Mouse (Mus musculus) thymus, adult 2 months (tissue): ENCODE results near the gene Syt12. TPM values are rescaled to one million over a fixed set of nuclear protein-coding genes. Genes with fewer than 3 reads are reported as not detected.

ENCODE experiments used
- DNase-seq: peaks from one replicate; pipeline ENCODE4 v3.0.0; 2021
- H3K27ac ChIP-seq: fragments of 200-500 bp; 2 replicates; pipeline ENCODE4 v1.5.1; 2012; ENCODE audit warnings: low read length, control low read depth; ENCODE audit not compliant: control insufficient read depth, insufficient read depth
- H3K27me3 ChIP-seq: fragments of 200-500 bp; 2 replicates; pipeline ENCODE4 v1.6.1; 2012; ENCODE audit warnings: mild to moderate bottlenecking, low read length, moderate library complexity, mixed read lengths; ENCODE audit not compliant: control insufficient read depth, insufficient read depth
- H3K36me3 ChIP-seq: fragments of 200-500 bp; 2 replicates; pipeline ENCODE4 v1.6.1; 2012; ENCODE audit warnings: mild to moderate bottlenecking, low read length, moderate library complexity; ENCODE audit not compliant: control insufficient read depth, insufficient read depth
- H3K4me1 ChIP-seq: fragments of 200-500 bp; replicated peaks from 2 replicates; pipeline ENCODE4 v1.6.1; 2012; ENCODE audit warnings: low read length; ENCODE audit not compliant: control insufficient read depth, insufficient read depth
- H3K4me3 ChIP-seq: fragments of 200-500 bp; 2 replicates; pipeline ENCODE4 v1.5.1; 2012; ENCODE audit warnings: mild to moderate bottlenecking, low read length, control low read depth, moderate library complexity; ENCODE audit not compliant: control insufficient read depth, insufficient read depth
- CTCF ChIP-seq: fragments of 200-500 bp; IDR thresholded peaks from 2 replicates; pipeline ENCODE4 v1.5.1; 2012; ENCODE audit warnings: mild to moderate bottlenecking, control low read depth, low read length, moderate library complexity, borderline replicate concordance; ENCODE audit not compliant: control insufficient read depth, poor library complexity, insufficient read depth; ENCODE audit errors: extremely low read depth
- POLR2A ChIP-seq: fragments of 200-500 bp; IDR thresholded peaks from 2 replicates; pipeline ENCODE4 v1.6.1; 2012; ENCODE audit warnings: mild to moderate bottlenecking, low read length, control low read depth, moderate library complexity; ENCODE audit not compliant: control insufficient read depth, poor library complexity, insufficient read depth; ENCODE audit errors: extremely low read depth
- WGBS: fragments of 180-500 bp; shearing (Covaris S2); methylation state at CpG from one replicate; pipeline ENCODE4 v1.1.7; 2018; 5-methylcytosine and 5-hydroxymethylcytosine counted together
- polyA plus RNA-seq: library from polyadenylated mRNA; depleted of rRNA; stranded (reverse); fragments of >200 nt; gene quantifications from 2 replicates; pipeline ENCODE4 v1.2.3, GENCODE M21; 2012

The Syt12 gene
- polyA plus RNA-seq, 1 experiment, result 1.6 TPM

DNA sequence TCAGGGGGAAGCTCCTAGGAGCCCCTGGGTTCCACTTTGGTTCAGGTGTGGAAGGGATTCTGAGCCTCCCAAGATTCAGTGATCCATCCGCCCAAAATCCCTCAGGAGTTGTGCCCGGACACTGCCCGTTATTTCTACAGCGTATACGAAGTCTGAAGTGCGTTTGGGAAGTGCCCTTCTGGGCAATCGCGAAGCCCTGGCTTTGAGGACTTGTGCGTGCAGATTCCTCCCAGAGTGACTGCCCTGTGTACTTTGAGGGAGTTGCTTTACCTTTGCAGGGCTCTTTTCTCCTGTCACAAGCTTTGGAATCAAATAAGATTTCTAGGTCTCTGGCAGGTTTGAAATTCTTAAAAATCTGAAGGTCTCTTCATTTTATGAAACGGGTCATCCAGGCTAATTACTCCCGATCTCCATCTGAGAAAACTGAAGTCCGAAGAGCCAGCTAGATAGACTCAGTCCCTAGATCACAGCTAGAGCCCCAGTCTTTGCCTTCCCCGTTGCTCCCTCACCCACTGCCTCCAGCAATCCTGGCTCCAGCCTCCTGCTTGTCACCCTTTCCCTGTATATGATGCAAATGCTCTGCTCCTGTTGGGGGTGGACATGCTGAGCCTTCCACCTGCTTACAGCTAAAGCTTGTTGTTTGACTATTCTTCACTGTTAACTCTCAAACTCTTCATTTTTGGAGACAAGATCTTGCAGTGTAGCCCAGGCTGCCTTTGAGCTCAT is 34.0 kb upstream of the Syt12 start:
- Histone ChIP-seq H3K4me3 (no peak overlapping the region), H3K27ac (no peak overlapping the region), H3K4me1 (peaks cover 6% of the 10 kb centered on the region; the same call in 1 of the 2 replicates), H3K27me3 (peaks cover 5% of the 10 kb centered on the region), H3K36me3 (no peaks in the 10 kb centered on the region)
- no peak for DNase-seq
- no peak for TF ChIP-seq POLR2A
- TF ChIP-seq CTCF, result no peak
- 16% methylated on average over 13 of the region's 13 CpGs for WGBS

GRCm38 (mm10) chr19:4509986-4510963 is 33.0 kb upstream of the Syt12 start, which contains the start of gene Pcx:
Pcx (plus strand) TSS chr19:4510472.
- Histone ChIP-seq H3K27ac (no peak within 1 kb of the TSS), H3K36me3 (no peaks in the 10 kb centered on the region), H3K4me3 (peak within 1 kb of the TSS; percentile 59), H3K4me1 (peaks cover 6% of the 10 kb centered on the region; the same call in 1 of the 2 replicates), H3K27me3 (peaks cover 5% of the 10 kb centered on the region)
- peak; percentile 97 for DNase-seq
- WGBS, result under 1% methylated on average over 81 of the region's 82 CpGs
- TF ChIP-seq CTCF, result peak; percentile 69; the same call in 1 of the 2 replicates
- TF ChIP-seq POLR2A, result 0 out of 2 replicates have a peak, but pooled peaks have one; percentile 53

DNA sequence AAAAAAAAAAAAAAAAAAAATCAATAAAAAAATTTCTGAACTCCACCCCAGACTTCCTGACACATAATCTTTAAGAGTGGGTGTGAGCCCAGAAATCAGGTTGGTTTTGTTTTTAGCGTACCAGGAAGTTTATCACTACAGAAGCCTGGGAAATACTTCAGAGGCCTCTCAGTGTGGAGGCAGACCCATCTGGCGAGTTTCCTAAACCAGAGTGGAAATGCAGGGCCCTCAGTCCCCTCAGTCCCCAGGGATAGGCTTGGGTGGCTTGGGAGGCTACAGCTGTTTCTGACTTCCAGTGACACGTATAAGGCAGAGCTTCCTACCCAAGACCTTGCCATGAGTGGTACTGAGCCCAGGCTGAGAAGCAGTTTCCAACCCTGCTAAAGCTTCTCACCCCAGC is 30.5 kb upstream of the Syt12 start:
- H3K4me1 ChIP-seq, result peaks cover 6% of the 10 kb centered on the region; the same call in 1 of the 2 replicates
- 88% methylated on average over 3 of the region's 3 CpGs for WGBS
- no peak overlapping the region for H3K27ac ChIP-seq
- TF ChIP-seq CTCF (no peak), POLR2A (no peak)
- no peaks in the 10 kb centered on the region for H3K36me3 ChIP-seq
- DNase-seq, result no peak
- H3K4me3 ChIP-seq, result no peak overlapping the region
- peaks cover 5% of the 10 kb centered on the region for H3K27me3 ChIP-seq

GRCm38 (mm10) chr19:4504830-4505229 is 27.6 kb upstream of the Syt12 start:
- Histone ChIP-seq H3K27me3 (no peaks in the 10 kb centered on the region), H3K4me1 (peaks cover 3% of the 10 kb centered on the region; the same call in 1 of the 2 replicates), H3K36me3 (no peaks in the 10 kb centered on the region), H3K4me3 (no peak overlapping the region), H3K27ac (no peak overlapping the region)
- WGBS, result 91% methylated on average over 1 of the region's 1 CpGs
- TF ChIP-seq CTCF (no peak), POLR2A (no peak)
- DNase-seq, result no peak

DNA sequence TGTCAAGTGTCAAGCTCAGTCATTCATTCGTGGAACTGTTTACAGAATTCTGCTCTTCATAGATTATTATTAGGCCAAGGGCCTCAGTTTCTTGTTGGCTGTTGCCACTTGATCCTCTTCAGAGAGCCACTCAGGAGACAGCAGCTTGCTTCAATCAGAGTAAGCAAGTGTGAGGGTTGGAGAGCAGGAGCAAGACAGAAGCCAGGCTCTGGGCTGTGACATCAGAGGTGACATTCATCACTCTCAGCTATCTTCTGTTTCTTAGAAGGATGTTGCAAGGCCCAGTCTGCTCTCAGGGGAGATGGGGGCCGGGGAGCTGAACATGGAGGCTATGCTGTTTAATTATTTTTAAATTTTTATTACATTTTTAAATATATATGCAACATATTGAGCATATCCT is 25.5 kb upstream of the Syt12 start:
- WGBS, result 85% methylated on average over 2 of the region's 2 CpGs
- DNase-seq, result no peak
- H3K27me3 ChIP-seq, result no peaks in the 10 kb centered on the region

GRCm38 (mm10) chr19:4498062-4498933 is 21.1 kb upstream of the Syt12 start, which contains the start of gene 2010003K11Rik:
2010003K11Rik (minus strand) TSS chr19:4498583.
- no peak for DNase-seq
- no peaks in the 10 kb centered on the region for H3K36me3 ChIP-seq
- H3K4me3 ChIP-seq, result no peak within 1 kb of the TSS
- no peak for TF ChIP-seq POLR2A
- no peak for TF ChIP-seq CTCF
- 84% methylated on average over 16 of the region's 16 CpGs for WGBS
- H3K4me1 ChIP-seq, result no peaks in the 10 kb centered on the region
- no peaks in the 10 kb centered on the region for H3K27me3 ChIP-seq
- H3K27ac ChIP-seq, result no peak within 1 kb of the TSS

More for the DNA sequence above, 25.5 kb upstream of the Syt12 start:
- Histone ChIP-seq H3K27ac (no peak overlapping the region), H3K4me1 (no peaks in the 10 kb centered on the region), H3K4me3 (no peak overlapping the region), H3K36me3 (no peaks in the 10 kb centered on the region)
- no peak for TF ChIP-seq CTCF
- TF ChIP-seq POLR2A, result no peak
